Mouse (Mus musculus): ENCODE measurements at regions not wholly inside any gene's neighbourhood (a gene's known extent, or its start where the extent isn't known, plus 50 kb on each side); places are given as distances from the start of the nearest gene placed in this dataset.

- peaks cover 13% of the 10 kb centered on the region for H3K27me3 ChIP-seq (ENCODE audit: control insufficient read depth, insufficient read depth, low read length)
- H3K4me1 ChIP-seq (ENCODE audit: control insufficient read depth, insufficient read depth, low read length) = peaks cover 13% of the 10 kb centered on the region
- no peaks in the 10 kb centered on the region for H3K9me3 ChIP-seq (ENCODE audit: control insufficient read depth, low read length)
- no peak overlapping the region for H3K27ac ChIP-seq (replicated peaks; ENCODE audit: low read depth, low read length)
- DNase-seq (peak; percentile 53), ATAC-seq (ENCODE audit: low FRiP score, low TSS enrichment) (no peak)
- H3K36me3 ChIP-seq (ENCODE audit: control insufficient read depth, insufficient read depth, low read length) = no peaks in the 10 kb centered on the region
- H3K4me2 ChIP-seq (ENCODE audit: low read length) = no peak overlapping the region
- H3K4me3 ChIP-seq (replicated peaks; ENCODE audit: low read depth, low read length) = no peak overlapping the region
- no peak overlapping the region for H3K9ac ChIP-seq (replicated peaks; ENCODE audit: low read length)
- WGBS = 53% methylated on average over 6 of the region's 6 CpGs
Measured at GRCm38 (mm10) chr2:166322668-166323043, 167.2 kb upstream of the Sulf2 start.

GRCm38 (mm10) chr2:166321992-166322667 lies 166.7 kb upstream of the Sulf2 start:
- Histone ChIP-seq H3K4me1 (ENCODE audit: control insufficient read depth, insufficient read depth, low read length) (peaks cover 13% of the 10 kb centered on the region), H3K4me2 (ENCODE audit: low read length) (no peak overlapping the region), H3K27ac (replicated peaks; ENCODE audit: low read depth, low read length) (no peak overlapping the region), H3K4me3 (replicated peaks; ENCODE audit: low read depth, low read length) (no peak overlapping the region), H3K9ac (replicated peaks; ENCODE audit: low read length) (no peak overlapping the region), H3K36me3 (ENCODE audit: control insufficient read depth, insufficient read depth, low read length) (no peaks in the 10 kb centered on the region), H3K27me3 (ENCODE audit: control insufficient read depth, insufficient read depth, low read length) (peaks cover 13% of the 10 kb centered on the region), H3K9me3 (ENCODE audit: control insufficient read depth, low read length) (no peaks in the 10 kb centered on the region)
- DNase-seq (no peak), ATAC-seq (ENCODE audit: low FRiP score, low TSS enrichment) (no peak)
- WGBS = 76% methylated on average over 6 of the region's 6 CpGs

GRCm38 (mm10) chr2:166316409-166316916 lies 161.0 kb upstream of the Sulf2 start:
- peaks cover 35% of the 10 kb centered on the region for H3K27me3 ChIP-seq (ENCODE audit: control insufficient read depth, insufficient read depth, low read length)
- ATAC-seq (ENCODE audit: low FRiP score, low TSS enrichment) (peak; percentile 14; the same call in 1 of the 2 replicates), DNase-seq (peak; percentile 67)
- no peak overlapping the region for H3K4me3 ChIP-seq (replicated peaks; ENCODE audit: low read depth, low read length)
- H3K9me3 ChIP-seq (ENCODE audit: control insufficient read depth, low read length) = no peaks in the 10 kb centered on the region
- 4% methylated on average over 10 of the region's 10 CpGs for WGBS
- no peaks in the 10 kb centered on the region for H3K36me3 ChIP-seq (ENCODE audit: control insufficient read depth, insufficient read depth, low read length)
- no peak overlapping the region for H3K27ac ChIP-seq (replicated peaks; ENCODE audit: low read depth, low read length)
- H3K4me1 ChIP-seq (ENCODE audit: control insufficient read depth, insufficient read depth, low read length) = peaks cover 10% of the 10 kb centered on the region
- no peak overlapping the region for H3K4me2 ChIP-seq (ENCODE audit: low read length)
- 0 out of 2 replicates have a peak overlapping the region, but pooled peaks have one; percentile 9 for H3K9ac ChIP-seq (replicated peaks; ENCODE audit: low read length)

GRCm38 (mm10) chr2:166310438-166310837 lies 155.0 kb upstream of the Sulf2 start:
- H3K4me2 ChIP-seq (ENCODE audit: low read length) = no peak overlapping the region
- no peak overlapping the region for H3K9ac ChIP-seq (replicated peaks; ENCODE audit: low read length)
- H3K9me3 ChIP-seq (ENCODE audit: control insufficient read depth, low read length) = no peaks in the 10 kb centered on the region
- H3K4me1 ChIP-seq (ENCODE audit: control insufficient read depth, insufficient read depth, low read length) = peaks cover 20% of the 10 kb centered on the region
- no peak overlapping the region for H3K4me3 ChIP-seq (replicated peaks; ENCODE audit: low read depth, low read length)
- peaks cover 24% of the 10 kb centered on the region for H3K27me3 ChIP-seq (ENCODE audit: control insufficient read depth, insufficient read depth, low read length)
- DNase-seq (no peak), ATAC-seq (ENCODE audit: low FRiP score, low TSS enrichment) (no peak)
- no peaks in the 10 kb centered on the region for H3K36me3 ChIP-seq (ENCODE audit: control insufficient read depth, insufficient read depth, low read length)
- WGBS = 88% methylated on average over 5 of the region's 5 CpGs
- H3K27ac ChIP-seq (replicated peaks; ENCODE audit: low read depth, low read length) = no peak overlapping the region

- H3K9me3 ChIP-seq (ENCODE audit: control insufficient read depth, low read length) = no peaks in the 10 kb centered on the region
- DNase-seq (no peak), ATAC-seq (ENCODE audit: low FRiP score, low TSS enrichment) (no peak)
- no peak overlapping the region for H3K9ac ChIP-seq (replicated peaks; ENCODE audit: low read length)
- peaks cover 25% of the 10 kb centered on the region for H3K4me1 ChIP-seq (ENCODE audit: control insufficient read depth, insufficient read depth, low read length)
- no peak overlapping the region for H3K27ac ChIP-seq (replicated peaks; ENCODE audit: low read depth, low read length)
- WGBS = 87% methylated on average over 2 of the region's 2 CpGs
- no peak overlapping the region for H3K4me3 ChIP-seq (replicated peaks; ENCODE audit: low read depth, low read length)
- H3K27me3 ChIP-seq (ENCODE audit: control insufficient read depth, insufficient read depth, low read length) = peaks cover 20% of the 10 kb centered on the region
- no peak overlapping the region for H3K4me2 ChIP-seq (ENCODE audit: low read length)
- H3K36me3 ChIP-seq (ENCODE audit: control insufficient read depth, insufficient read depth, low read length) = no peaks in the 10 kb centered on the region
Measured at GRCm38 (mm10) chr2:166309882-166310281, 154.4 kb upstream of the Sulf2 start.

GRCm38 (mm10) chr2:166307551-166307950 lies 152.1 kb upstream of the Sulf2 start:
- H3K4me2 ChIP-seq (ENCODE audit: low read length) = no peak overlapping the region
- DNase-seq (peak; percentile 57), ATAC-seq (ENCODE audit: low FRiP score, low TSS enrichment) (no peak)
- WGBS = 19% methylated on average over 13 of the region's 13 CpGs
- H3K36me3 ChIP-seq (ENCODE audit: control insufficient read depth, insufficient read depth, low read length) = no peaks in the 10 kb centered on the region
- no peaks in the 10 kb centered on the region for H3K9me3 ChIP-seq (ENCODE audit: control insufficient read depth, low read length)
- 0 out of 2 replicates have a peak overlapping the region, but pooled peaks have one; percentile 10 for H3K27ac ChIP-seq (replicated peaks; ENCODE audit: low read depth, low read length)
- no peak overlapping the region for H3K9ac ChIP-seq (replicated peaks; ENCODE audit: low read length)
- H3K27me3 ChIP-seq (ENCODE audit: control insufficient read depth, insufficient read depth, low read length) = 0 out of 2 replicates have a peak, but pooled peaks cover 7% of the 10 kb centered on the region
- H3K4me3 ChIP-seq (replicated peaks; ENCODE audit: low read depth, low read length) = no peak overlapping the region
- H3K4me1 ChIP-seq (ENCODE audit: control insufficient read depth, insufficient read depth, low read length) = peaks cover 25% of the 10 kb centered on the region

- Histone ChIP-seq H3K9ac (replicated peaks; ENCODE audit: low read length) (no peak overlapping the region), H3K27me3 (ENCODE audit: control insufficient read depth, insufficient read depth, low read length) (no peaks in the 10 kb centered on the region), H3K27ac (replicated peaks; ENCODE audit: low read depth, low read length) (peak overlapping the region; percentile 73), H3K4me3 (replicated peaks; ENCODE audit: low read depth, low read length) (no peak overlapping the region), H3K36me3 (ENCODE audit: control insufficient read depth, insufficient read depth, low read length) (no peaks in the 10 kb centered on the region), H3K4me2 (ENCODE audit: low read length) (peak overlapping the region; percentile 20; the same call in 1 of the 2 replicates), H3K9me3 (ENCODE audit: control insufficient read depth, low read length) (no peaks in the 10 kb centered on the region), H3K4me1 (ENCODE audit: control insufficient read depth, insufficient read depth, low read length) (peaks cover 25% of the 10 kb centered on the region)
- DNase-seq (peak; percentile 76), ATAC-seq (ENCODE audit: low FRiP score, low TSS enrichment) (peak; percentile 50; the same call in 1 of the 2 replicates)
- WGBS = 48% methylated on average over 30 of the region's 30 CpGs
Measured at GRCm38 (mm10) chr2:166305044-166306002, 149.9 kb upstream of the Sulf2 start.

- Histone ChIP-seq H3K27ac (replicated peaks; ENCODE audit: low read depth, low read length) (no peak overlapping the region), H3K9ac (replicated peaks; ENCODE audit: low read length) (no peak overlapping the region), H3K4me3 (replicated peaks; ENCODE audit: low read depth, low read length) (no peak overlapping the region), H3K36me3 (ENCODE audit: control insufficient read depth, insufficient read depth, low read length) (no peaks in the 10 kb centered on the region), H3K4me1 (ENCODE audit: control insufficient read depth, insufficient read depth, low read length) (peaks cover 25% of the 10 kb centered on the region), H3K27me3 (ENCODE audit: control insufficient read depth, insufficient read depth, low read length) (no peaks in the 10 kb centered on the region), H3K4me2 (ENCODE audit: low read length) (no peak overlapping the region), H3K9me3 (ENCODE audit: control insufficient read depth, low read length) (no peaks in the 10 kb centered on the region)
- no peak for ATAC-seq (ENCODE audit: low FRiP score, low TSS enrichment)
- 67% methylated on average over 2 of the region's 2 CpGs for WGBS
- DNase-seq = no peak
Measured at GRCm38 (mm10) chr2:166303854-166304253, 148.4 kb upstream of the Sulf2 start.
